Mouse (Mus musculus): Measurements from ENCODE around the gene Fcna.

DNA sequence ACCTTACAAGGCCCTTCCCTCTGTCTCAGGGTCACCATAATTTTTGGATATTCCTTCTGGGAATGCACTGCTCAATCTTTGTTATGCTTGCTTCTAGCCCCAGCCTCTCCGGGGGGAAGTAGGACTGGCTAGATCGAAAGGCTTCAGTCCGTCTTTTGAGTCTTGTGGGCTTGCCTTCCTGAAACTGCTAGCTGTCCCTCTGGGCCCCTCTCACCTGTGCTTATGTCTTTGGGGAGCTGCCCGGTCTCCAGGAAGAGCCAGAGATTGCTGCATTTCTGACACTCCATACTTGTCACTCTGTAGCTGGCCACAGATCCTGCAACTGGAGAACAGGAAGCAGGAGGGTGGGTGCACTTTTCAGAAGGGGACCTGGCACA lies 7.0 kb downstream of the Fcna start:
- TF ChIP-seq POLR2A (IDR thresholded peaks at IDR 0.05; ENCODE audit: insufficient read depth, low read length), result no peak
- TF ChIP-seq CTCF (IDR thresholded peaks at IDR 0.05; ENCODE audit: low read depth, low read length), result no peak
- no peak for TF ChIP-seq EP300 (IDR thresholded peaks at IDR 0.05; ENCODE audit: insufficient read depth, low read depth, low read length)
